Mouse (Mus musculus): ENCODE measurements at regions not wholly inside any gene's neighbourhood (a gene's known extent, or its start where the extent isn't known, plus 50 kb on each side); places are given as distances from the start of the nearest gene placed in this dataset.
A peak's percentile ranks its signal among the peaks of the same experiment; 100 is the strongest.

- DNase-seq (ENCODE audit: low read depth, low spot score), result no peak
Measured at GRCm38 (mm10) chr10:96371321-96371653, 234.9 kb downstream of the Gm5426 start.

- DNase-seq (ENCODE audit: low read depth, low spot score), result no peak
Measured at GRCm38 (mm10) chr10:96372616-96373346, 236.4 kb downstream of the Gm5426 start.

- DNase-seq (ENCODE audit: low read depth, low spot score), result no peak
Measured at GRCm38 (mm10) chr10:96373481-96373880, 237.1 kb downstream of the Gm5426 start.

- no peak for DNase-seq (ENCODE audit: low read depth, low spot score)
Measured at GRCm38 (mm10) chr10:96374293-96375069, 238.1 kb downstream of the Gm5426 start.

GRCm38 (mm10) chr10:96375070-96375447 is 238.7 kb downstream of the Gm5426 start:
- no peak for DNase-seq (ENCODE audit: low read depth, low spot score)

GRCm38 (mm10) chr10:96377549-96377948 is 239.3 kb upstream of the Btg1 start:
- no peak for DNase-seq (ENCODE audit: low read depth, low spot score)

GRCm38 (mm10) chr10:96379016-96379771 is 237.6 kb upstream of the Btg1 start:
- DNase-seq (ENCODE audit: low read depth, low spot score), result no peak

GRCm38 (mm10) chr10:96381664-96382063 is 235.1 kb upstream of the Btg1 start:
- DNase-seq (ENCODE audit: low read depth, low spot score), result no peak

GRCm38 (mm10) chr10:96391748-96392147 is 225.1 kb upstream of the Btg1 start:
- no peak for DNase-seq (ENCODE audit: low read depth, low spot score)

GRCm38 (mm10) chr10:96392836-96393235 is 224.0 kb upstream of the Btg1 start:
- no peak for DNase-seq (ENCODE audit: low read depth, low spot score)

- DNase-seq (ENCODE audit: low read depth, low spot score), result no peak
Measured at GRCm38 (mm10) chr10:96394210-96394609, 222.6 kb upstream of the Btg1 start.

GRCm38 (mm10) chr10:96395017-96395416 is 221.8 kb upstream of the Btg1 start:
- no peak for DNase-seq (ENCODE audit: low read depth, low spot score)

- DNase-seq (ENCODE audit: low read depth, low spot score), result no peak
Measured at GRCm38 (mm10) chr10:96397931-96398561, 218.8 kb upstream of the Btg1 start.

GRCm38 (mm10) chr10:96398562-96399288 is 218.1 kb upstream of the Btg1 start:
- no peak for DNase-seq (ENCODE audit: low read depth, low spot score)

GRCm38 (mm10) chr10:96399636-96400400 is 217.0 kb upstream of the Btg1 start:
- DNase-seq (ENCODE audit: low read depth, low spot score), result no peak

- DNase-seq (ENCODE audit: low read depth, low spot score), result no peak
Measured at GRCm38 (mm10) chr10:96400793-96401192, 216.0 kb upstream of the Btg1 start.

- no peak for DNase-seq (ENCODE audit: low read depth, low spot score)
Measured at GRCm38 (mm10) chr10:96406306-96406705, 210.5 kb upstream of the Btg1 start.

- no peak for DNase-seq (ENCODE audit: low read depth, low spot score)
Measured at GRCm38 (mm10) chr10:96407846-96408245, 209.0 kb upstream of the Btg1 start.

- DNase-seq (ENCODE audit: low read depth, low spot score), result no peak
Measured at GRCm38 (mm10) chr10:96408250-96408649, 208.6 kb upstream of the Btg1 start.

GRCm38 (mm10) chr10:96410028-96410427 is 206.8 kb upstream of the Btg1 start:
- peak; percentile 6 for DNase-seq (ENCODE audit: low read depth, low spot score)

- no peak for DNase-seq (ENCODE audit: low read depth, low spot score)
Measured at GRCm38 (mm10) chr10:96414807-96415206, 202.0 kb upstream of the Btg1 start.

Data from 3T3-L1 (cell line).